Mouse (Mus musculus) bone marrow macrophage, adult 2 months (primary cell): ENCODE results near the gene Iqch. TPM values are rescaled to one million over a fixed set of nuclear protein-coding genes. Genes with fewer than 3 reads are reported as not detected.

ENCODE experiments used
- H3K27ac ChIP-seq: 2 replicates; pipeline ENCODE4 v1.5.1; 2012; ENCODE audit warnings: low read depth, low read length; ENCODE audit not compliant: insufficient read depth
- H3K4me1 ChIP-seq: 2 replicates; pipeline ENCODE4 v1.6.1; 2012; ENCODE audit warnings: low read length; ENCODE audit not compliant: control insufficient read depth, insufficient read depth
- H3K4me3 ChIP-seq: 2 replicates; pipeline ENCODE4 v1.5.1; 2012; ENCODE audit warnings: mild to moderate bottlenecking, low read length, moderate library complexity; ENCODE audit not compliant: insufficient read depth
- CTCF ChIP-seq: IDR thresholded peaks from 2 replicates; pipeline ENCODE4 v1.5.1; 2012; ENCODE audit warnings: low read depth, mild to moderate bottlenecking, low read length, moderate library complexity
- POLR2A ChIP-seq: IDR thresholded peaks from 2 replicates; pipeline ENCODE4 v1.6.1; 2012; ENCODE audit warnings: mild to moderate bottlenecking, low read depth, low read length, borderline replicate concordance
- polyA plus RNA-seq: library from polyadenylated mRNA; stranded (reverse); fragments of >200 nt; gene quantifications from 2 replicates; pipeline ENCODE4 v1.2.4, GENCODE M21; 2012; ENCODE audit not compliant: missing spikeins, insufficient read depth, insufficient read length

Iqch gene
- polyA plus RNA-seq, 1 experiment, result not detected

GRCm38 (mm10) chr9:63641983-63642646, 39.8 kb upstream of the Iqch start:
- Histone ChIP-seq H3K27ac (peak overlapping the region; percentile 27), H3K4me1 (peaks cover 23% of the 10 kb centered on the region), H3K4me3 (no peak overlapping the region)
- TF ChIP-seq POLR2A (no peak), CTCF (no peak)

DNA sequence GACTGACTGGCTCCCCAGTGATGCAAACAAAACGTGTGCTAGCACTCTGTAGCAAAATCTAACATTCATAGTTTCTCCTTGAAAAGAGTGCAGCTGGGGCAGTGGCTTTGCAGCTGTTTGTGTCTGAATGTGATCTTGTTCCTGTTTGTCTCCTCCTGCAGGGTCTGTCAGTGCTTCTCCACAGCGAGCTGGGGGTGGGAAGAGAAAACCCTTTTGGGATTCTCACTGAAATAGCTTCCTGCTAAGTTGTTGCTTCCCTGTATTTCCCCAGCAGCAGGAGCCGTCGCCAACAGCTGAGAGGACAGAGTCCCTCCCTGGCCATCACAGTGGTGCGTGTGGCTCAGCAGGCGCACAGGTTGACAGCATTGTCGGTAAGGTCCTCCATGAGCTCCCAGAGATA, 33.8 kb upstream of the Iqch start:
- no peak overlapping the region for H3K27ac ChIP-seq
- H3K4me3 ChIP-seq, result no peak overlapping the region
- H3K4me1 ChIP-seq, result peaks cover 7% of the 10 kb centered on the region; the same call in 1 of the 2 replicates
- TF ChIP-seq POLR2A, result no peak
- no peak for TF ChIP-seq CTCF

DNA sequence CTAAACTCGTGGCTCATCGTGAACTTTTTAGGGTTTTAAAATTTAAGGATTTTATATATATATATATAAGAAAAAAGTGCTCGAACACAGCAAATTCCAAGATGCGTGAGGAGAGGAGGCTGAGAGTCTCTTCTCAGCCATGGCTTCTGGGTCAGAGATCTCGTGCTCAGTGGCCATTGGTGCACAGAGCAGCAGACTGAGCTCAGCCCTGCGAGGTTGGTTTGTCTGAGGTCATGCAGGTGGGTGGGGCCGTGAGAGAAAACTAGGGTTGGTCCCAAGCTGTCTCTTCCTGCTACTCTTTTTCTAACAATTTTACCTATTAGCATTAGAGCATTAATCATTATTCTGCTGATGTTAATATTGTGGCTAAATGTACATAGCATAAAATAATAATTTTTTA, 31.0 kb upstream of the Iqch start:
- no peak overlapping the region for H3K4me3 ChIP-seq
- H3K4me1 ChIP-seq, result no peaks in the 10 kb centered on the region

GRCm38 (mm10) chr9:63632924-63633323, 30.6 kb upstream of the Iqch start:
- TF ChIP-seq POLR2A (no peak), CTCF (no peak)

More for the DNA sequence above, 31.0 kb upstream of the Iqch start:
- no peak overlapping the region for H3K27ac ChIP-seq
- TF ChIP-seq CTCF (no peak), POLR2A (no peak)

GRCm38 (mm10) chr9:63632045-63632444, 29.8 kb upstream of the Iqch start:
- no peak overlapping the region for H3K4me3 ChIP-seq
- no peaks in the 10 kb centered on the region for H3K4me1 ChIP-seq
- no peak overlapping the region for H3K27ac ChIP-seq
- TF ChIP-seq CTCF (no peak), POLR2A (no peak)

More at GRCm38 (mm10) chr9:63632924-63633323, 30.6 kb upstream of the Iqch start:
- H3K4me1 ChIP-seq, result no peaks in the 10 kb centered on the region
- H3K27ac ChIP-seq, result no peak overlapping the region
- H3K4me3 ChIP-seq, result no peak overlapping the region

DNA sequence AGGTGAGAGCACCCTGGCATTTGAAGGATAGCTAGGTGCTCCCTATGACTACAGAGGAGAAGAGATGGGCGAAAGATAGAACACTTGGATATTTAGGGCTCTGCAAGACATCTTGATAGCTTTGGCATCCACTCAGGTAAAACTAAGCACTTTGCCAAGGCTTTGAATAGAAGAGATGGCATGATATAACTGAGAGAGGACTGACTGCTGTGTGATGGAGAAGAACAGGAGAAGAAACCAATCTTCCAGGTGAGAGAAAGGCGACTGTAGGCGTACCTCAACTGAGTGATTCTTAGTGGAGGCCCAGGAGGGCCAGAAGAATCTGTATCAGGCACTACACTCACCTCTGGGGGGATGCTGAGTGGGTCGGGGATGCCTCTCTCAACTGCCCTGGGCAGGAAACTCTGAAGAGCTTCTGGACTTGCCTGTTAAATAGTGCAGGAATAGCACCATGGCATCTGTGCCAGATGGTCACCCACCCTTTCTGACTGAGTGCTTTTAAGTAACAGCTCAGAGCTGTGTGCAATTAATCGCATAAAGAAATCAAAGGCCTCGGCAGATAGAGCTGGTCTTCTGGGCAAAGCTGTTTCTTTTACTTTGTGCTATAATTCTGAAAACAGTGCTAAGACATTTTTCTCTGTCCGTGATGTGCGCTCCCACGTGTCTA, 22.9 kb upstream of the Iqch start:
- no peak overlapping the region for H3K27ac ChIP-seq
- TF ChIP-seq POLR2A (no peak), CTCF (no peak)

GRCm38 (mm10) chr9:63623895-63624569, 21.7 kb upstream of the Iqch start:
- TF ChIP-seq CTCF (no peak), POLR2A (no peak)
- H3K27ac ChIP-seq, result no peak overlapping the region
- no peak overlapping the region for H3K4me3 ChIP-seq
- H3K4me1 ChIP-seq, result no peaks in the 10 kb centered on the region

More for the DNA sequence above, 22.9 kb upstream of the Iqch start:
- H3K4me3 ChIP-seq, result no peak overlapping the region
- no peaks in the 10 kb centered on the region for H3K4me1 ChIP-seq

- Histone ChIP-seq H3K27ac (no peak overlapping the region), H3K4me3 (no peak overlapping the region), H3K4me1 (peaks cover 25% of the 10 kb centered on the region)
- TF ChIP-seq POLR2A (no peak), CTCF (no peak)
These were observed 15.7 kb upstream of the Iqch start for GRCm38 (mm10) chr9:63617967-63618366.

GRCm38 (mm10) chr9:63614018-63614985, 12.0 kb upstream of the Iqch start:
- TF ChIP-seq CTCF, result no peak
- no peak for TF ChIP-seq POLR2A
- H3K27ac ChIP-seq, result peak overlapping the region; percentile 93
- peaks cover 51% of the 10 kb centered on the region for H3K4me1 ChIP-seq
- H3K4me3 ChIP-seq, result peak overlapping the region; percentile 41
